Mouse (Mus musculus) bone marrow, adult 2 months (tissue): Measurements from ENCODE around the gene Prss23. TPM values are rescaled to one million over a fixed set of nuclear protein-coding genes. Genes with fewer than 3 reads are reported as not detected.

Experiments
- H3K27ac ChIP-seq: fragments of 200-500 bp; 2 replicates; pipeline ENCODE4 v1.5.1; 2012; ENCODE audit warnings: low read depth, mild to moderate bottlenecking, control low read depth, inconsistent platforms, low read length; ENCODE audit not compliant: control insufficient read depth, poor library complexity, insufficient read depth
- H3K4me1 ChIP-seq: fragments of 200-500 bp; 2 replicates; pipeline ENCODE4 v1.6.1; 2011; ENCODE audit warnings: low read length; ENCODE audit not compliant: control insufficient read depth, insufficient read depth
- H3K4me3 ChIP-seq: fragments of 200-500 bp; replicated peaks from 2 replicates; pipeline ENCODE3; 2011; ENCODE audit warnings: mild to moderate bottlenecking, low read depth, low read length, control low read depth; ENCODE audit not compliant: control insufficient read depth
- CTCF ChIP-seq: fragments of 200-500 bp; IDR thresholded peaks from 2 replicates; pipeline ENCODE4 v1.5.1; 2011; ENCODE audit warnings: low read length, control low read depth; ENCODE audit not compliant: control insufficient read depth, insufficient read depth
- POLR2A ChIP-seq: fragments of 200-500 bp; IDR thresholded peaks from 2 replicates; pipeline ENCODE4 v1.6.1; 2011; ENCODE audit warnings: low read depth, mild to moderate bottlenecking, control low read depth, low read length, borderline replicate concordance; ENCODE audit not compliant: control insufficient read depth
- WGBS: fragments of 180-500 bp; shearing (Covaris S2); methylation state at CpG from one replicate; pipeline ENCODE4 v1.1.7; 2018; 5-methylcytosine and 5-hydroxymethylcytosine counted together
- polyA plus RNA-seq: library from polyadenylated mRNA; stranded (reverse); fragments of >200 nt; gene quantifications from 2 replicates; pipeline ENCODE4 v1.2.4, GENCODE M21; 2011; ENCODE audit warnings: low replicate concordance; ENCODE audit not compliant: missing spikeins, insufficient read depth, insufficient read length

Gene Prss23
- polyA plus RNA-seq = 13.1 TPM in 1 of 2 replicates, not detected in the other

- H3K4me1 ChIP-seq = no peaks in the 10 kb centered on the region
- WGBS = 76% methylated on average over 16 of the region's 16 CpGs
- no peak within 1 kb of the TSS for H3K27ac ChIP-seq
- no peak within 1 kb of the TSS for H3K4me3 ChIP-seq
- TF ChIP-seq CTCF (no peak), POLR2A (no peak)
Measured at GRCm38 (mm10) chr7:89526731-89527429, at the start of gene Prss23. Gene Prss23 (minus strand): TSS chr7:89527187.

- Histone ChIP-seq H3K27ac (no peak overlapping the region), H3K4me3 (no peak overlapping the region), H3K4me1 (no peaks in the 10 kb centered on the region)
- WGBS = 83% methylated on average over 3 of the region's 3 CpGs
- TF ChIP-seq CTCF (no peak), POLR2A (no peak)
Measured at GRCm38 (mm10) chr7:89576127-89576526, 49.1 kb upstream of the Prss23 start.

GRCm38 (mm10) chr7:89564569-89564968, 37.6 kb upstream of the Prss23 start:
- no peak for TF ChIP-seq POLR2A
- no peak for TF ChIP-seq CTCF
- 71% methylated on average over 2 of the region's 2 CpGs for WGBS

GRCm38 (mm10) chr7:89563501-89563900, 36.5 kb upstream of the Prss23 start:
- 93% methylated on average over 2 of the region's 2 CpGs for WGBS
- Histone ChIP-seq H3K4me3 (no peak overlapping the region), H3K27ac (no peak overlapping the region), H3K4me1 (no peaks in the 10 kb centered on the region)
- TF ChIP-seq CTCF = no peak

More at GRCm38 (mm10) chr7:89564569-89564968, 37.6 kb upstream of the Prss23 start:
- Histone ChIP-seq H3K4me1 (no peaks in the 10 kb centered on the region), H3K4me3 (no peak overlapping the region), H3K27ac (no peak overlapping the region)

GRCm38 (mm10) chr7:89562140-89562539, 35.2 kb upstream of the Prss23 start:
- 75% methylated on average over 2 of the region's 2 CpGs for WGBS
- Histone ChIP-seq H3K27ac (no peak overlapping the region), H3K4me3 (no peak overlapping the region), H3K4me1 (no peaks in the 10 kb centered on the region)
- no peak for TF ChIP-seq POLR2A
- no peak for TF ChIP-seq CTCF

GRCm38 (mm10) chr7:89560939-89561338, 34.0 kb upstream of the Prss23 start:
- WGBS = 51% methylated on average over 3 of the region's 3 CpGs
- Histone ChIP-seq H3K4me3 (no peak overlapping the region), H3K27ac (no peak overlapping the region), H3K4me1 (no peaks in the 10 kb centered on the region)
- TF ChIP-seq CTCF = no peak
- TF ChIP-seq POLR2A = no peak

GRCm38 (mm10) chr7:89559633-89560032, 32.6 kb upstream of the Prss23 start:
- TF ChIP-seq POLR2A = no peak
- no peak for TF ChIP-seq CTCF
- no peak overlapping the region for H3K27ac ChIP-seq

GRCm38 (mm10) chr7:89559105-89559504, 32.1 kb upstream of the Prss23 start:
- WGBS = 75% methylated on average over 4 of the region's 4 CpGs
- no peak overlapping the region for H3K4me3 ChIP-seq
- TF ChIP-seq CTCF (no peak), POLR2A (no peak)
- no peaks in the 10 kb centered on the region for H3K4me1 ChIP-seq
- H3K27ac ChIP-seq = no peak overlapping the region

More at GRCm38 (mm10) chr7:89559633-89560032, 32.6 kb upstream of the Prss23 start:
- WGBS = 76% methylated on average over 4 of the region's 4 CpGs
- H3K4me3 ChIP-seq = no peak overlapping the region
- H3K4me1 ChIP-seq = no peaks in the 10 kb centered on the region

GRCm38 (mm10) chr7:89558446-89559039, 31.6 kb upstream of the Prss23 start:
- 85% methylated on average over 11 of the region's 11 CpGs for WGBS
- TF ChIP-seq POLR2A (no peak), CTCF (no peak)

More at GRCm38 (mm10) chr7:89558446-89559039, 31.6 kb upstream of the Prss23 start:
- Histone ChIP-seq H3K4me1 (no peaks in the 10 kb centered on the region), H3K27ac (no peak overlapping the region), H3K4me3 (no peak overlapping the region)
